Mouse (Mus musculus): Measurements from ENCODE around the gene Tom1l2. TPM values are rescaled to one million over a fixed set of nuclear protein-coding genes. Genes with fewer than 3 reads are reported as not detected.

Tom1l2 gene
- polyA plus RNA-seq, 2 experiments = 21.5 to 36.0 TPM

DNA sequence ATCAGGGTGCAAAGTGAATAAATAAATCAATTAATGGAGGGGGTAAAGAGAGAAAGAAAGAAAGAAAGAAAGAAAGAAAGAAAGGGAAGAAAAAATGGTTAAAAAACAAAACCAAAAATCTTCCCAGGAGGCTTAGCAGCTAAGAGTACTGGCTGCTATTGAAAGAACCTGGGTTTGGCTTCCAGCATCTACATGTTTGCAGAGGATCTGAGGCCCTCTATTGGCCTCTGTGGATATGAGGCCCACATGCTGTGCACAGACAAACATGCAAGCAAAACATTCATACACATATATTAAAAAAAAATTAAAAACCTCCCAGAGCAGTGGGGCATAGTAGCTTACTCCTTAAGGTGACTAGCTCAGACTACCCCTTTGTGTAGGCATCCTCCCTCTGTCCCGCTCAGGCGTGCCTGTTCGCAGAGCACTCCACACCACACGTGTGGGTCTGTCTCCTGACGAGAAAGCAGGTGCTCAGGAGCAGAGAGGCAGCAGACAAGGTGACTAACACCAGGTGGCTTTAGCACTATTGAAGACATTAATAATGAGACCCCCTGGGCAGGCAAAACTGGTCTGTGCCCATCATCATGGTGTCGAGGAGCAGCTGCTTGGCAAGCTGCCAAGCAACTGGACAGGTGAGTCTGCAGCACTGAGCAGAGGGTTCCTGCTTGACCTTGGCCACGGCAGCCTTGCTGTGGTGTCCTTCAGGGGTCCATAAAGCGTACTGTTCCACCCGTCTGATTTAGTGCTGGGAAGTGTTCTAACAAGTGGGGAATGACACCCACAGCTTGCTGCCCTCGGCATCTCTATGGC, 33.2 kb downstream of the Tom1l2 start:
- no peak overlapping the region for H3K4me3 ChIP-seq (replicated peaks; ENCODE audit: low read length)
- no peaks in the 10 kb centered on the region for H3K9me3 ChIP-seq (ENCODE audit: control insufficient read depth, low read length)
- peaks cover 45% of the 10 kb centered on the region for H3K4me1 ChIP-seq (ENCODE audit: control insufficient read depth, insufficient read depth, low read length)
- 49% methylated on average over 10 of the region's 10 CpGs for WGBS
- no peaks in the 10 kb centered on the region for H3K36me3 ChIP-seq (ENCODE audit: control insufficient read depth, insufficient read depth, low read length)
- ATAC-seq (ENCODE audit: low FRiP score, low read depth) = no peak
- no peak overlapping the region for H3K9ac ChIP-seq (ENCODE audit: low read depth, low read length, severe bottlenecking)
- H3K4me2 ChIP-seq (replicated peaks; ENCODE audit: low read depth, low read length, severe bottlenecking) = no peak overlapping the region
- TF ChIP-seq POLR2A (IDR thresholded peaks at IDR 0.05; ENCODE audit: borderline replicate concordance, extremely low read depth, insufficient read depth, insufficient read length) = no peak
- no peak for DNase-seq (ENCODE audit: low spot score)
- no peaks in the 10 kb centered on the region for H3K27me3 ChIP-seq (ENCODE audit: control insufficient read depth, insufficient read depth, low read length)
- no peak overlapping the region for H3K27ac ChIP-seq (replicated peaks; ENCODE audit: low read depth, low read length)

DNA sequence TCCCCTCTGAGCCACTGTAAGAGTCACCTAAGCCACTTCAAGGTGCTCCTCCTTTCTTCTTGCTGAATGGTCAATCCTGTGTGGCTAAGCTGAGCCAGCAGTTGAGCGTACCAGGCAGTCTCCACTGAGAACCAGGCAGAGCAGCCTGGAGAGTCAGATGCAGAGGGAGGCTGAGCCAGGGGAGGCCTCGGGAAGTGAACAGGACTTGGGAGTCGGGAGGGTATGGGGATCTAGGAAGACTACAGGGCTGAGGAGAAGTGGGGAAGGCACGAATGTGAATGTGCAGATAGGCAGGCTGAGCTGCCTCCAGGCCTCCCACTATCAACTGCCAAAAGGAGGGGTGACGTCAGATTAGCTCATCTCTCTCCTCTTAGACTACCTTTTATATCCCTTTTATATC, 34.0 kb downstream of the Tom1l2 start:
- no peaks in the 10 kb centered on the region for H3K36me3 ChIP-seq (ENCODE audit: control insufficient read depth, insufficient read depth, low read length)
- H3K27ac ChIP-seq (replicated peaks; ENCODE audit: low read depth, low read length) = no peak overlapping the region
- no peaks in the 10 kb centered on the region for H3K27me3 ChIP-seq (ENCODE audit: control insufficient read depth, insufficient read depth, low read length)
- peaks cover 45% of the 10 kb centered on the region for H3K4me1 ChIP-seq (ENCODE audit: control insufficient read depth, insufficient read depth, low read length)
- no peaks in the 10 kb centered on the region for H3K9me3 ChIP-seq (ENCODE audit: control insufficient read depth, low read length)
- no peak overlapping the region for H3K9ac ChIP-seq (ENCODE audit: low read depth, low read length, severe bottlenecking)
- H3K4me3 ChIP-seq (replicated peaks; ENCODE audit: low read length) = no peak overlapping the region
- TF ChIP-seq POLR2A (IDR thresholded peaks at IDR 0.05; ENCODE audit: borderline replicate concordance, extremely low read depth, insufficient read depth, insufficient read length) = no peak
- no peak overlapping the region for H3K4me2 ChIP-seq (replicated peaks; ENCODE audit: low read depth, low read length, severe bottlenecking)
- 61% methylated on average over 5 of the region's 5 CpGs for WGBS
- DNase-seq (ENCODE audit: low spot score) (no peak), ATAC-seq (ENCODE audit: low FRiP score, low read depth) (no peak)

GRCm38 (mm10) chr11:60317376-60318102, 35.2 kb downstream of the Tom1l2 start:
- no peaks in the 10 kb centered on the region for H3K36me3 ChIP-seq (ENCODE audit: control insufficient read depth, insufficient read depth, low read length)
- H3K27ac ChIP-seq (replicated peaks; ENCODE audit: low read depth, low read length) = peak overlapping the region; percentile 28
- H3K4me2 ChIP-seq (replicated peaks; ENCODE audit: low read depth, low read length, severe bottlenecking) = no peak overlapping the region
- TF ChIP-seq POLR2A (IDR thresholded peaks at IDR 0.05; ENCODE audit: borderline replicate concordance, extremely low read depth, insufficient read depth, insufficient read length) = no peak
- peaks cover 45% of the 10 kb centered on the region for H3K4me1 ChIP-seq (ENCODE audit: control insufficient read depth, insufficient read depth, low read length)
- H3K27me3 ChIP-seq (ENCODE audit: control insufficient read depth, insufficient read depth, low read length) = no peaks in the 10 kb centered on the region
- no peaks in the 10 kb centered on the region for H3K9me3 ChIP-seq (ENCODE audit: control insufficient read depth, low read length)
- no peak overlapping the region for H3K4me3 ChIP-seq (replicated peaks; ENCODE audit: low read length)
- WGBS = 48% methylated on average over 7 of the region's 7 CpGs
- ATAC-seq (ENCODE audit: low FRiP score, low read depth) = no peak
- peak overlapping the region; percentile 3; the same call in 1 of the 2 replicates for H3K9ac ChIP-seq (ENCODE audit: low read depth, low read length, severe bottlenecking)
- no peak for DNase-seq (ENCODE audit: low spot score)

DNA sequence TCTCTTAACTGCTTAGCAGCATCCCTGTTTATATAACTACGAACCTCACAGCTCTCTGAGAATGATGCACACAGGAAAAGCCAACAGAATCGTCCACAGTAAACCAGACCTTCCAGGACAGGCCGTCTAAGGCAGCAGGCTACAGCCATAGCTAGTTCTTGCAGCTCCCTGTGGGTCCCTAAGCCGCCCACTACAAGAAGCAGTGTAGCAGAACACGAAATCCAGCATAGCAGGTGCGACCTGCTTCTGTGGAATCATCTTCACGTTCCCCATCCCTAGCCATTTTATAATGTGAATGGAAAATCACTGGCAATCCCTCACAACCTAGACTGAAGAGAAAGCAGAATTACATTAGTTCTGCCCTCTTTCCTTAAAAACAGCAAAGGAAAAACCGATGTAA, 35.8 kb downstream of the Tom1l2 start:
- no peaks in the 10 kb centered on the region for H3K36me3 ChIP-seq (ENCODE audit: control insufficient read depth, insufficient read depth, low read length)
- 0 out of 2 replicates have a peak overlapping the region, but pooled peaks have one; percentile 3 for H3K9ac ChIP-seq (ENCODE audit: low read depth, low read length, severe bottlenecking)
- H3K4me3 ChIP-seq (replicated peaks; ENCODE audit: low read length) = no peak overlapping the region
- no peaks in the 10 kb centered on the region for H3K9me3 ChIP-seq (ENCODE audit: control insufficient read depth, low read length)
- peaks cover 45% of the 10 kb centered on the region for H3K4me1 ChIP-seq (ENCODE audit: control insufficient read depth, insufficient read depth, low read length)
- DNase-seq (ENCODE audit: low spot score) (no peak), ATAC-seq (ENCODE audit: low FRiP score, low read depth) (no peak)
- H3K4me2 ChIP-seq (replicated peaks; ENCODE audit: low read depth, low read length, severe bottlenecking) = no peak overlapping the region
- 72% methylated on average over 8 of the region's 8 CpGs for WGBS
- H3K27ac ChIP-seq (replicated peaks; ENCODE audit: low read depth, low read length) = 0 out of 2 replicates have a peak overlapping the region, but pooled peaks have one; percentile 28
- TF ChIP-seq POLR2A (IDR thresholded peaks at IDR 0.05; ENCODE audit: borderline replicate concordance, extremely low read depth, insufficient read depth, insufficient read length) = no peak
- no peaks in the 10 kb centered on the region for H3K27me3 ChIP-seq (ENCODE audit: control insufficient read depth, insufficient read depth, low read length)

DNA sequence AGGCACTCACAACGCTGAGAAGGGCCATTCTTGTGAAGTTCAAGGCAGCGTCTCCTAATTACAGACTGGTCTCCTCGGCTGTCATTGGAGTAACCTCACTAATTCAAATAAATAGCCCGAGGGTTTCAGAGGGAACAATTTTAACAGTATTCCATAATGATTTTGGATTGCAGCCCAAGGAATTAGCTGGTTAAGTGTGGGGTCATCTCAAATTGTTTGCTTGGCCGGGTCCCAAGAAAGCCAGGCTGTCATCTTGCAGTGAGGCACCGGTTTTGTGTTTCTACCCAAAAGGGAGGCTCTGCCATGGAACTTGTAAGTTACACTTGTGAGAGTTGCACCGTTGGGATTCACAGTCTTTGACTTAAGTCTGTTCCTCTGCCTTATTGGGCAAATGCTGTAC, 36.5 kb downstream of the Tom1l2 start:
- no peak overlapping the region for H3K4me2 ChIP-seq (replicated peaks; ENCODE audit: low read depth, low read length, severe bottlenecking)
- ATAC-seq (ENCODE audit: low FRiP score, low read depth) (no peak), DNase-seq (ENCODE audit: low spot score) (no peak)
- H3K4me1 ChIP-seq (ENCODE audit: control insufficient read depth, insufficient read depth, low read length) = peaks cover 49% of the 10 kb centered on the region
- no peak for TF ChIP-seq POLR2A (IDR thresholded peaks at IDR 0.05; ENCODE audit: borderline replicate concordance, extremely low read depth, insufficient read depth, insufficient read length)
- no peaks in the 10 kb centered on the region for H3K27me3 ChIP-seq (ENCODE audit: control insufficient read depth, insufficient read depth, low read length)
- no peak overlapping the region for H3K9ac ChIP-seq (ENCODE audit: low read depth, low read length, severe bottlenecking)
- H3K9me3 ChIP-seq (ENCODE audit: control insufficient read depth, low read length) = no peaks in the 10 kb centered on the region
- no peak overlapping the region for H3K27ac ChIP-seq (replicated peaks; ENCODE audit: low read depth, low read length)
- 52% methylated on average over 7 of the region's 7 CpGs for WGBS
- H3K36me3 ChIP-seq (ENCODE audit: control insufficient read depth, insufficient read depth, low read length) = no peaks in the 10 kb centered on the region
- H3K4me3 ChIP-seq (replicated peaks; ENCODE audit: low read length) = no peak overlapping the region

Measured in limb, embryonic 14.5 days (tissue).